22 mouse cellular contexts compared by ENCODE assay signal in genomic region chr4:150491710-150492109, GRCm38 (mm10).
A peak's percentile ranks its signal among the peaks of the same experiment; 100 is the strongest.
DNase-seq lines count a peak whose midpoint lies in the region; ATAC-seq lines count a peak whose summit lies in the region.
"Had no signal": no experiment of that assay in that cellular context is flagged by ENCODE, and none has a peak within 500 bp of the region (broad histone marks: within the 10 kb centered on the region; RNA-seq: fewer than 3 reads in every experiment).

No protein-coding gene starts in this region.

- H3K36me3 ChIP-seq in forebrain, embryonic 15.5 days, result no peaks in the 10 kb centered on the region
- no peaks in the 10 kb centered on the region; the same call in 1 of the 2 replicates for H3K36me3 ChIP-seq in forebrain, embryonic 12.5 days (replicated peaks)
- no peaks in the 10 kb centered on the region for H3K36me3 ChIP-seq in intestine, embryonic 15.5 days
- H3K36me3 ChIP-seq: heart, embryonic 10.5 days; hindbrain, embryonic 13.5 days had no signal

- H3K9me3 ChIP-seq in forebrain, embryonic 15.5 days, result no peaks in the 10 kb centered on the region
- no peaks in the 10 kb centered on the region for H3K9me3 ChIP-seq in forebrain, embryonic 12.5 days
- no peaks in the 10 kb centered on the region for H3K9me3 ChIP-seq in intestine, embryonic 15.5 days
- H3K9me3 ChIP-seq: heart, embryonic 10.5 days; hindbrain, embryonic 13.5 days had no signal

- H3K4me1 ChIP-seq in forebrain, embryonic 15.5 days, result peaks cover 64% of the 10 kb centered on the region
- peaks cover 33% of the 10 kb centered on the region for H3K4me1 ChIP-seq in forebrain, embryonic 12.5 days
- H3K4me1 ChIP-seq in intestine, embryonic 15.5 days (replicated peaks), result peaks cover 28% of the 10 kb centered on the region

- no peaks in the 10 kb centered on the region for H3K27me3 ChIP-seq in forebrain, embryonic 15.5 days
- H3K27me3 ChIP-seq in forebrain, embryonic 12.5 days, result no peaks in the 10 kb centered on the region
- no peaks in the 10 kb centered on the region for H3K27me3 ChIP-seq in intestine, embryonic 15.5 days (replicated peaks)
- H3K27me3 ChIP-seq: hindbrain, embryonic 13.5 days had no signal

- peak; percentile 19 for DNase-seq in cerebellum, adult 9-10 months
- no peak for DNase-seq in cerebellum, adult 9-11 months
- peak; percentile 36 for DNase-seq in layer of hippocampus, adult 9-11 months
- DNase-seq in layer of hippocampus, adult 9-10 months (ENCODE audit: low spot score), result no peak
- peak; percentile 21 for DNase-seq in retina, embryonic 14.5 days (ENCODE audit: low spot score)
- DNase-seq: adrenal gland, adult 8-10 months; adrenal gland, postnatal 25 days; cerebellum, adult 11 months; cerebellum, adult 2 months; cerebellum, postnatal 14 days; gastrocnemius, postnatal 10 days; gastrocnemius, postnatal 36 days; heart, adult 2 months had no signal

- no peak for ATAC-seq in forebrain, embryonic 15.5 days (replicated peaks)
- ATAC-seq in forebrain, embryonic 12.5 days (ENCODE audit: low FRiP score), result no peak
- ATAC-seq in intestine, embryonic 15.5 days, result no peak
- ATAC-seq: activated CD4-positive, CD25-positive, alpha-beta regulatory T cell, adult 4 months; hindbrain, postnatal 0 days; inflammation-experienced regulatory T-cells, adult 6 months; intestine, postnatal 0 days had no signal

- no peak overlapping the region for H3K4me2 ChIP-seq in forebrain, embryonic 15.5 days (replicated peaks)
- no peak overlapping the region for H3K4me2 ChIP-seq in forebrain, embryonic 12.5 days
- no peak overlapping the region for H3K4me2 ChIP-seq in intestine, embryonic 15.5 days (replicated peaks)
- H3K4me2 ChIP-seq: hindbrain, embryonic 13.5 days had no signal

- 49% methylated on average over 4 of the region's 4 CpGs for WGBS in forebrain, embryonic 15.5 days
- WGBS in forebrain, embryonic 12.5 days, result 79% methylated on average over 4 of the region's 4 CpGs
- 79% methylated on average over 4 of the region's 4 CpGs for WGBS in intestine, embryonic 15.5 days

- H3K27ac ChIP-seq in forebrain, embryonic 15.5 days (replicated peaks), result 0 out of 2 replicates have a peak overlapping the region, but pooled peaks have one; percentile 14
- no peak overlapping the region for H3K27ac ChIP-seq in forebrain, embryonic 12.5 days
- H3K27ac ChIP-seq in intestine, embryonic 15.5 days, result no peak overlapping the region
- H3K27ac ChIP-seq: heart, adult 2 months; heart, embryonic 10.5 days; hindbrain, embryonic 13.5 days; hindbrain, postnatal 0 days had no signal

- no peak overlapping the region for H3K4me3 ChIP-seq in forebrain, embryonic 15.5 days
- H3K4me3 ChIP-seq in forebrain, embryonic 12.5 days (replicated peaks), result no peak overlapping the region
- H3K4me3 ChIP-seq in intestine, embryonic 15.5 days (replicated peaks), result no peak overlapping the region
- H3K4me3 ChIP-seq: heart, adult 2 months; heart, embryonic 10.5 days; hindbrain, embryonic 13.5 days had no signal

- H3K9ac ChIP-seq in forebrain, embryonic 15.5 days (replicated peaks), result no peak overlapping the region
- H3K9ac ChIP-seq in forebrain, embryonic 12.5 days, result no peak overlapping the region
- no peak overlapping the region for H3K9ac ChIP-seq in intestine, embryonic 15.5 days
- H3K9ac ChIP-seq: hindbrain, embryonic 13.5 days had no signal

Comparison
In these comparisons a context has a peak if more than half of its experiments do, and no peak if none do; other contexts are left out.
1. DNase-seq: peak in cerebellum, adult 9-10 months (single experiment), layer of hippocampus, adult 9-11 months (single experiment) and retina, embryonic 14.5 days (single experiment); none in cerebellum, adult 9-11 months (single experiment) and layer of hippocampus, adult 9-10 months (single experiment).